Mouse (Mus musculus) right cerebral cortex, postnatal 36 days (tissue): ENCODE data around the gene Grip1.
A peak's percentile ranks its signal among the peaks of the same experiment; 100 is the strongest.
"Not testable (repeated sequence)": the region's sequence is repeated elsewhere in the genome, so short reads cannot be mapped to it uniquely, and the experiment has no call there.

Source experiments
- DNase-seq, 2 experiments: peaks; one replicate each; pipeline ENCODE4 v3.0.0; 2022; ENCODE audit warnings: low spot score in 2 of 2, mixed read lengths in 1 of 2

Grip1 gene

GRCm38 (mm10) chr10:120060579-120061237 is 607.1 kb downstream of the Grip1 start:
- DNase-seq: no peak

- no peak for DNase-seq
Measured at GRCm38 (mm10) chr10:120061238-120062130, 607.9 kb downstream of the Grip1 start.

GRCm38 (mm10) chr10:120064424-120064823 is 610.8 kb downstream of the Grip1 start:
- no peak for DNase-seq

GRCm38 (mm10) chr10:120066319-120066718 is 612.7 kb downstream of the Grip1 start:
- no peak for DNase-seq

- DNase-seq: no peak
Measured at GRCm38 (mm10) chr10:120077850-120078249, 624.2 kb downstream of the Grip1 start.

GRCm38 (mm10) chr10:120092548-120092947 is 638.9 kb downstream of the Grip1 start:
- DNase-seq: no peak

DNA sequence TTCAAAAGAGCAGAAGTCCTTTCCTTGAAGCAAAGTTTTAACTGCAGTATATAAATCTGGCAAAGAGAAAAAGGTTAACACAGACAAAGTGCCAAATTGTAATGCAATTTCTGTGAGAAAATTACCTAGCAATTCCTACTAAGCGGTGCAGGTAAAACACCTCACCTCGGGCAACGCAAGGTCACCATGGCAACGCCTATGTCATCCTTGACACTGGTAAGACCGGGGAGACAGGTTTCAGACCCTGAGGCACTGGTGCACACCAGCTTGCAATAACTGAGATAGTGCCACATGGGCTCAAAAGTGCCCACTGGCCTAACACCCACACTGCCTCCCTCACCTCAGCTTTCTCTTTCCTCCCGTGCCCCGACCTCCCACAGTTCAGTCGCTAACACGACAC is 641.5 kb downstream of the Grip1 start:
- no peak for DNase-seq

- DNase-seq: no peak
Measured at GRCm38 (mm10) chr10:120095716-120096115, 642.1 kb downstream of the Grip1 start.

DNA sequence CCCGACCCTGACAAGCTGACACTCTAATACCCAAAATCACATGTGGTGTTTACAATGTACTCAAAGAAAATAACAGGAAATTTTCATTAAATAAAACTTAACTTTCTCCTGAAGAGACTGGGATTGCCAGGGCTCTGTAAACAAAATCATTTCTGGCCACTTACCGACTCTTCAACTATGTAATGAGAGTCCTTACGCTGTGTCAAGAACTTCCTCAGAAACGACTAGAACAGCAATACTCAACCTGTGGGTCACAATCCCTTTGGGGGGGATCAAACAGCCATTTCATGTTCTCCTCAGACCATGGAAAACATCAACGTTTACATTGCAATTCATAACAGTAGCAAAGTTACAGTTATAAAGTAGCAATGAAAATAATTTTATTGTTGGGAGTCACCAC is 643.9 kb downstream of the Grip1 start:
- no peak for DNase-seq

- DNase-seq: no peak
Measured at GRCm38 (mm10) chr10:120100806-120101205, 647.2 kb downstream of the Grip1 start.

DNA sequence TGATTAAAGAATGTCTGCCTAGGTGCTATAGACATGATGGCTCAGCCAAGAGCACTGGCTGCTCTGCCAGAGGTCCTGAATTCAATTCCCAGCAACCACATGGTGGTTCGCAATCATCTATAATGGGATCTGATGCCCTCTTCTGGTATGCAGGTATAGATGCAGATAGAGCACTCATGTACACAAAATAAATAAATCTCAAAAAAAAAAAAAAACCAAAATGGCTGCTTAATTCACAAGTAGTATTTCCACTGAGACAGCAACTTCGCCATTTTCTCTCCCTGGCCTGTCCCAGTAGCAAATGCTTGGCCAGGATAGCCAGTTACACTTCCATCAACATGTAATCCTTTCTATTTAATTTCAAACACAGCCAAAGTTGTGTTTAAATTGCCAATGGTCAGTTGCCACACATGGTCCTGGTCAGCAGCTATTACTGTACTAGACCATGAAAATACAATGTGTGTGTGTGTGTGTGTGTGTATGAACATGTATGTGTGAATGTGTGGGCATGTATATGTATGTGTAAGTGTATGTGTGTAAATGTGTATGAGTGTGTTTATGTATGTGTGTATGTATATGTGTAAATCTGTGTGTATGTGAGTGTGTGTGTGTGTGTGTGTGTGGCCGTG is 658.2 kb downstream of the Grip1 start:
- no peak for DNase-seq

DNA sequence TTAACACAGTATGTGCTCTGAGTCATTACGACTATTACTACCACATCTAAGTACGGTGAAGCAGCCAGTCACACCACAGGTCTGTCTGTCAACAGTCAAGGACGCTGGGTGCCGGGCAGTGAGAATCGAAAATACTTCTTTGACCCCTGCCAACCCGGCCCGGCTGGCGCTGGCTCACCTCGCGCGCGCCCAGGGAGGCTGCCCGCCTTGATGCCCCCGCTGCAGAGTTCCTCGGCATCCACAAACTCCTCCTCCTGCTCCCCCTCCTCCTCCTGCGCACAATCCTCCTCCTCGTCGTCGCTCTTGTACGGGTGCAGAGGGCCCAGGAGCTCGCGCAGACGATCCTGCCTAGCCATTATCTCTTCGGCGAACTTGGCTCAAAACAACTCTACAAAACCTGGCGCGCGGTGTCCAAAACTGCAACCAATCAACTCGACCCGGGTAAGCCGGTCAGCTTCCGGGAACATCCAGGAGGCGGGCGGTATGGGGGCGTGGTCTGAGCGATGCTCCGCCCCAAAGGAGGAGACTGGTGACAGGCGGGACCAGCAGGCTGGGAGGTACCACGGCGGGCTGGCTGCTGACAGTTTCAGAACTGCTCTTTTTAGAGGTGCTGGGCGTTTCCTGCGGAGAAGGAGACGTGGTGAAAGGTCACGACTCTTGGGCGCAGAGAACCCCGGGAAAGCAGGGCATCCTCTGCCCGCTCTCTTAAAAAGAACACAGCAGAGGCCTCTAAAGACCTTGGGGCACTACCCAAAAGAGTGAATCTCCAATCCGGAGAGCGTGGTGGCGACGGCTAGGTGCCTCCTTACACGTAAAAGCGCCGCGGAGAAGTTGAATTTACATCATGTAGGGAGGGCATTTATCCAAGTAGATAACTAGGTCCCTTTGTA is 659.1 kb downstream of the Grip1 start, which contains the start of gene Helb:
Gene Helb (minus strand): TSS at position 481 of the 890 bp plus-strand sequence.
- peak; percentile 91 for DNase-seq

DNA sequence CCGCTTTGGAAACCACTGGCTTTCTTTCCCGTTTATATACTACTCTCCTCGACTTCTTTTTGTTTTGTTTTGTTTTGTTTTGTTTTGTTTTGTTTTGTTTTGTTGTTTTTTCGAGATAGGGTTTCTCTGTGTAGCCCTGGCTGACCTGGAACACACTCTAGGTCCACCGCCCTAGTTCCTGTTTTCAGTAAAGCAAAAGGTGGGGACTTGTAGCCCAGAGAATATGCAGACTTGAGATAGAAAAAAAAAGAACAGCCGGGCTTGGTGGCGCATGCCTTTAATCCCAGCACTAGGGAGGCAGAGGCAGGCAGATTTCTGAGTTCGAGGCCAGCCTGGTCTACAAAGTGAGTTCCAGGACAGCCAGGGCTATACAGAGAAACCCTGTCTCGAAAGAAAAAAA is 659.9 kb downstream of the Grip1 start:
- not testable (repeated sequence) for DNase-seq

DNA sequence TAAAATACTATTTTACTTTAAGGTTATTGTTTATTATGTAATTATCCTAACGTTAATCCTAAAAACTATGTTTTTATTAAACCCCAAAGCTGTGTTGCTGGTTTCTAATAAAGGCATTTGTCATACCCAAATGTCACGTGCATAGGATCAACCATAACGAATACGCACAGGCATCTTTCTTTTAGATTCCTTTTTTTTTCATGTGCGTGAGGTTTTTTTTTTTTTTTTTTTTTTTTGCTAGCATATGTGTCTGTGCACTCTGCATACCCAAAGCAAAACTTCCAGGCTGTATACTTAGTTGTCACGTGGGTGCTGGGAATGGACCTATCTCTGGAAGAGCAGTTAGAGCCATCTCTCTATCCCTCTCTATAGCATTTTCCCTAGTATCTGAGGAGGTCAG is 660.4 kb downstream of the Grip1 start:
- DNase-seq: no peak

GRCm38 (mm10) chr10:120114493-120114892 is 660.9 kb downstream of the Grip1 start:
- DNase-seq: no peak

- no peak for DNase-seq
Measured at GRCm38 (mm10) chr10:120115249-120115648, 661.6 kb downstream of the Grip1 start.

GRCm38 (mm10) chr10:120123721-120124120 is 670.1 kb downstream of the Grip1 start:
- no peak for DNase-seq

DNA sequence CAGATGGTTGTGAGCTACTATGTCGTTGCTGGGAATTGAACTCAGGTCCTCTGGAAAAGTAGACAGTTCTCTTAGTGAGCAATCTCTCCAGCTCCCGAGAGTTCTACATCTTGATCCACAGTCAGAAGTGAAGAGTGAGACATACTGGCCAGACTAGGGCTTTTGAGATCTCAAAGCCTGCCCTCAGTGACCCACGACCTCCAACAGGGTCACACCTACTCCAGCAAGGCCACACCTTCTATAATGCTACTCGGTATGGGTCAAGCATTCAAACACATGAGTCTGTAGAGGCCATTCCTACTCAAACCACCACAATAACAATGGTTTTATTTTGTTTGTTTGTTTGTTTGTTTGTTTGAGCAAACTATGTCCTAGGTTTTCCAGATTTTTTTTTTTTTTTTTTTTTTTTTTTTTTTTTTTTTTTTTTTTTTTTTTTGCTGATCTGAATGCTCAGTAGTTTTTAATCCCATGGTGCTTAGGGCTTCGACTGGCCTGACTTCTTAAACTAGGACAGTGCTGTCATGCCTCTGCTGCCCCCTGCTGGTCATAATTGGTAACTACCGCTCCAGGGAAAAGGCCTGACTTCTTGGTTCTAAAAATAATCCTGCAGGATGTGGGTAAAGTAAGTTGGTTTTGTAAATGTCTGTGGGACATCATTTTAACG is 671.3 kb downstream of the Grip1 start:
- DNase-seq: peak; percentile 63 to 64

GRCm38 (mm10) chr10:120125465-120125857 is 671.8 kb downstream of the Grip1 start:
- DNase-seq: no peak

DNA sequence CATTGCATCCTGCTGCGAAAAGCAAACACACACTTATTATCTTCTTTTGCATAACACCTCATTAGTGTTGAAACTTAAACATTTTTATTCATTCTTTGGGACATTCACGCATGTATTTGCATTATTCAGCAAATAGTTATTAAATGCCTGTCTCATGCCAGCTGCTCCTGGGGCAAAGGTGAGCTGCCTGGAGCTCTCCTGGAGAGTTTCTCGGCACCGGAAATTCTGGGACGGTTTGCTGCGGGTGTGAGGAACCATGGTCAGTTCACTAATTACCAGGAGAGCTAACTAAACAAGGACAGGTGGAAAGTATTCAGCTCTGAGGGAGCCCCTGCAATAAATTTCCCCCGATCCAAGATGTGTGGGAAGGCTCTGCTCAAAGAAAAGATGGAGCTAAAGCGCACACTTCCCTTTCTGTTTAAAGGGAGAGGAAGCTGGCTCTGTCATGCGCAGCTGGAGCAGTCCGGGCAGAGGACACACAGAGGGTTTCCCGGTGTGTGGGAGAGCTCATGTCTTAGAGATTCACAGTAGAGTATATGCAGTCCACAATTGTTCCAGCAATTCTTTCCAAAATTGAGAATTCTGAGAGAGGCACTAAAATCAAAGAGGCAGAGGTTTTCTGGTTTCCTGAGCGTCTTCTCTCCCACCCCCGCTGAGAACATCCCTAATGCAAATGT is 675.1 kb downstream of the Grip1 start:
- DNase-seq: no peak
